Mouse (Mus musculus): Measurements from ENCODE around the gene Ak5. TPM values are rescaled to one million over a fixed set of nuclear protein-coding genes. Genes with fewer than 3 reads are reported as not detected.
A peak's percentile ranks its signal among the peaks of the same experiment; 100 is the strongest.
"Not testable (repeated sequence)": the region's sequence is repeated elsewhere in the genome, so short reads cannot be mapped to it uniquely, and the experiment has no call there.

The Ak5 gene
- polyA plus RNA-seq, 1 experiment from 2014 or later: 3.1 TPM

- 82% methylated on average over 8 of the region's 8 CpGs for WGBS
- no peak overlapping the region for H3K27ac ChIP-seq (replicated peaks; ENCODE audit: low read depth, low read length)
These were observed 200.1 kb downstream of the Ak5 start for GRCm38 (mm10) chr3:152468032-152468431.

GRCm38 (mm10) chr3:152467312-152467711, 200.8 kb downstream of the Ak5 start:
- 73% methylated on average over 4 of the region's 4 CpGs for WGBS
- ATAC-seq (ENCODE audit: low read depth) (peak; percentile 42; the same call in 1 of the 2 replicates), DNase-seq (ENCODE audit: low spot score) (peak; percentile 60)
- Histone ChIP-seq H3K9me3 (ENCODE audit: control insufficient read depth, low read length) (no peaks in the 10 kb centered on the region), H3K4me3 (ENCODE audit: low read depth, low read length) (no peak overlapping the region), H3K36me3 (ENCODE audit: control insufficient read depth, insufficient read depth, low read length) (peaks cover 8% of the 10 kb centered on the region), H3K4me1 (ENCODE audit: control insufficient read depth, insufficient read depth, low read length) (peaks cover 9% of the 10 kb centered on the region; the same call in 1 of the 2 replicates), H3K9ac (ENCODE audit: low read depth, low read length) (no peak overlapping the region), H3K27ac (replicated peaks; ENCODE audit: low read depth, low read length) (no peak overlapping the region), H3K27me3 (replicated peaks; ENCODE audit: control insufficient read depth, insufficient read depth, low read length) (no peaks in the 10 kb centered on the region), H3K4me2 (ENCODE audit: low read depth, low read length) (no peak overlapping the region)

More at GRCm38 (mm10) chr3:152468032-152468431, 200.1 kb downstream of the Ak5 start:
- no peak overlapping the region for H3K9ac ChIP-seq (ENCODE audit: low read depth, low read length)
- ATAC-seq (ENCODE audit: low read depth) (no peak), DNase-seq (ENCODE audit: low spot score) (no peak)
- peaks cover 6% of the 10 kb centered on the region; the same call in 1 of the 2 replicates for H3K36me3 ChIP-seq (ENCODE audit: control insufficient read depth, insufficient read depth, low read length)
- H3K4me1 ChIP-seq (ENCODE audit: control insufficient read depth, insufficient read depth, low read length): peaks cover 9% of the 10 kb centered on the region; the same call in 1 of the 2 replicates
- no peak overlapping the region for H3K4me2 ChIP-seq (ENCODE audit: low read depth, low read length)
- no peaks in the 10 kb centered on the region for H3K27me3 ChIP-seq (replicated peaks; ENCODE audit: control insufficient read depth, insufficient read depth, low read length)
- no peaks in the 10 kb centered on the region for H3K9me3 ChIP-seq (ENCODE audit: control insufficient read depth, low read length)
- H3K4me3 ChIP-seq (ENCODE audit: low read depth, low read length): no peak overlapping the region

GRCm38 (mm10) chr3:152466849-152467248, 201.3 kb downstream of the Ak5 start:
- DNase-seq (ENCODE audit: low spot score): no peak
- Histone ChIP-seq H3K4me1 (ENCODE audit: control insufficient read depth, insufficient read depth, low read length) (peaks cover 9% of the 10 kb centered on the region; the same call in 1 of the 2 replicates), H3K27ac (replicated peaks; ENCODE audit: low read depth, low read length) (no peak overlapping the region), H3K4me3 (ENCODE audit: low read depth, low read length) (no peak overlapping the region), H3K9ac (ENCODE audit: low read depth, low read length) (no peak overlapping the region), H3K4me2 (ENCODE audit: low read depth, low read length) (no peak overlapping the region), H3K36me3 (ENCODE audit: control insufficient read depth, insufficient read depth, low read length) (peaks cover 11% of the 10 kb centered on the region), H3K27me3 (replicated peaks; ENCODE audit: control insufficient read depth, insufficient read depth, low read length) (no peaks in the 10 kb centered on the region), H3K9me3 (ENCODE audit: control insufficient read depth, low read length) (no peaks in the 10 kb centered on the region)
- ATAC-seq (ENCODE audit: low read depth): no peak
- WGBS: 91% methylated on average over 9 of the region's 9 CpGs

GRCm38 (mm10) chr3:152465338-152465737, 202.8 kb downstream of the Ak5 start:
- Histone ChIP-seq H3K36me3 (ENCODE audit: control insufficient read depth, insufficient read depth, low read length) (peaks cover 22% of the 10 kb centered on the region), H3K4me2 (ENCODE audit: low read depth, low read length) (no peak overlapping the region), H3K4me1 (ENCODE audit: control insufficient read depth, insufficient read depth, low read length) (peaks cover 9% of the 10 kb centered on the region; the same call in 1 of the 2 replicates), H3K9me3 (ENCODE audit: control insufficient read depth, low read length) (no peaks in the 10 kb centered on the region), H3K27me3 (replicated peaks; ENCODE audit: control insufficient read depth, insufficient read depth, low read length) (no peaks in the 10 kb centered on the region), H3K9ac (ENCODE audit: low read depth, low read length) (no peak overlapping the region), H3K27ac (replicated peaks; ENCODE audit: low read depth, low read length) (no peak overlapping the region), H3K4me3 (ENCODE audit: low read depth, low read length) (no peak overlapping the region)
- DNase-seq (ENCODE audit: low spot score) (no peak), ATAC-seq (ENCODE audit: low read depth) (no peak)
- 78% methylated on average over 6 of the region's 6 CpGs for WGBS

GRCm38 (mm10) chr3:152464462-152464861, 203.7 kb downstream of the Ak5 start:
- 100% methylated on average over 3 of the region's 3 CpGs for WGBS
- Histone ChIP-seq H3K4me3 (ENCODE audit: low read depth, low read length) (no peak overlapping the region), H3K36me3 (ENCODE audit: control insufficient read depth, insufficient read depth, low read length) (peaks cover 27% of the 10 kb centered on the region), H3K27me3 (replicated peaks; ENCODE audit: control insufficient read depth, insufficient read depth, low read length) (no peaks in the 10 kb centered on the region), H3K9me3 (ENCODE audit: control insufficient read depth, low read length) (no peaks in the 10 kb centered on the region), H3K4me2 (ENCODE audit: low read depth, low read length) (no peak overlapping the region), H3K27ac (replicated peaks; ENCODE audit: low read depth, low read length) (no peak overlapping the region), H3K9ac (ENCODE audit: low read depth, low read length) (no peak overlapping the region), H3K4me1 (ENCODE audit: control insufficient read depth, insufficient read depth, low read length) (peaks cover 9% of the 10 kb centered on the region; the same call in 1 of the 2 replicates)
- DNase-seq (ENCODE audit: low spot score) (no peak), ATAC-seq (ENCODE audit: low read depth) (no peak)

GRCm38 (mm10) chr3:152462900-152463299, 205.3 kb downstream of the Ak5 start:
- DNase-seq (ENCODE audit: low spot score): no peak
- Histone ChIP-seq H3K9ac (ENCODE audit: low read depth, low read length) (no peak overlapping the region), H3K4me2 (ENCODE audit: low read depth, low read length) (no peak overlapping the region), H3K9me3 (ENCODE audit: control insufficient read depth, low read length) (no peaks in the 10 kb centered on the region), H3K27ac (replicated peaks; ENCODE audit: low read depth, low read length) (no peak overlapping the region), H3K4me3 (ENCODE audit: low read depth, low read length) (no peak overlapping the region), H3K4me1 (ENCODE audit: control insufficient read depth, insufficient read depth, low read length) (no peaks in the 10 kb centered on the region), H3K36me3 (ENCODE audit: control insufficient read depth, insufficient read depth, low read length) (peaks cover 34% of the 10 kb centered on the region), H3K27me3 (replicated peaks; ENCODE audit: control insufficient read depth, insufficient read depth, low read length) (no peaks in the 10 kb centered on the region)
- WGBS: 93% methylated on average over 10 of the region's 10 CpGs
- no peak for ATAC-seq (ENCODE audit: low read depth)

- DNase-seq (ENCODE audit: low spot score): no peak
- Histone ChIP-seq H3K4me1 (ENCODE audit: control insufficient read depth, insufficient read depth, low read length) (no peaks in the 10 kb centered on the region), H3K9ac (ENCODE audit: low read depth, low read length) (no peak overlapping the region), H3K36me3 (ENCODE audit: control insufficient read depth, insufficient read depth, low read length) (peaks cover 42% of the 10 kb centered on the region), H3K9me3 (ENCODE audit: control insufficient read depth, low read length) (no peaks in the 10 kb centered on the region), H3K27ac (replicated peaks; ENCODE audit: low read depth, low read length) (no peak overlapping the region), H3K4me3 (ENCODE audit: low read depth, low read length) (no peak overlapping the region), H3K4me2 (ENCODE audit: low read depth, low read length) (no peak overlapping the region), H3K27me3 (replicated peaks; ENCODE audit: control insufficient read depth, insufficient read depth, low read length) (no peaks in the 10 kb centered on the region)
- ATAC-seq (ENCODE audit: low read depth): no peak
- WGBS: 82% methylated on average over 10 of the region's 10 CpGs
These were observed 206.1 kb downstream of the Ak5 start for GRCm38 (mm10) chr3:152462038-152462547.

GRCm38 (mm10) chr3:152460802-152461201, 207.4 kb downstream of the Ak5 start:
- no peak overlapping the region for H3K9ac ChIP-seq (ENCODE audit: low read depth, low read length)
- no peaks in the 10 kb centered on the region for H3K4me1 ChIP-seq (ENCODE audit: control insufficient read depth, insufficient read depth, low read length)
- no peaks in the 10 kb centered on the region for H3K9me3 ChIP-seq (ENCODE audit: control insufficient read depth, low read length)
- WGBS: 38% methylated on average over 4 of the region's 4 CpGs
- H3K27me3 ChIP-seq (replicated peaks; ENCODE audit: control insufficient read depth, insufficient read depth, low read length): no peaks in the 10 kb centered on the region
- ATAC-seq (ENCODE audit: low read depth) (no peak), DNase-seq (ENCODE audit: low spot score) (no peak)
- no peak overlapping the region for H3K27ac ChIP-seq (replicated peaks; ENCODE audit: low read depth, low read length)
- H3K4me3 ChIP-seq (ENCODE audit: low read depth, low read length): no peak overlapping the region
- H3K4me2 ChIP-seq (ENCODE audit: low read depth, low read length): no peak overlapping the region
- H3K36me3 ChIP-seq (ENCODE audit: control insufficient read depth, insufficient read depth, low read length): peaks cover 54% of the 10 kb centered on the region

- H3K4me2 ChIP-seq (ENCODE audit: low read depth, low read length); H3K27ac ChIP-seq (replicated peaks; ENCODE audit: low read depth, low read length); H3K27me3 ChIP-seq (replicated peaks; ENCODE audit: control insufficient read depth, insufficient read depth, low read length); H3K4me1 ChIP-seq (ENCODE audit: control insufficient read depth, insufficient read depth, low read length); H3K9ac ChIP-seq (ENCODE audit: low read depth, low read length); H3K9me3 ChIP-seq (ENCODE audit: control insufficient read depth, low read length); DNase-seq (ENCODE audit: low spot score); ATAC-seq (ENCODE audit: low read depth); H3K4me3 ChIP-seq (ENCODE audit: low read depth, low read length): not testable (repeated sequence)
- H3K36me3 ChIP-seq (ENCODE audit: control insufficient read depth, insufficient read depth, low read length): peaks cover 73% of the 10 kb centered on the region
- 87% methylated on average over 4 of the region's 4 CpGs for WGBS
These were observed 209.3 kb downstream of the Ak5 start for GRCm38 (mm10) chr3:152458875-152459274.
